Mouse (Mus musculus): ENCODE data around the gene Cand2.

Gene Cand2

GRCm38 (mm10) chr6:115830779-115831601, 56.7 kb downstream of the Cand2 start:
- in situ Hi-C loops (cut with MboI, MseI): no loop called here

GRCm38 (mm10) chr6:115832152-115832850, 58.0 kb downstream of the Cand2 start:
- in situ Hi-C loops (cut with MboI, MseI): no loop called here

GRCm38 (mm10) chr6:115833861-115834260, 59.5 kb downstream of the Cand2 start:
- in situ Hi-C loops (cut with MboI, MseI): no loop called here

- in situ Hi-C loops (cut with MboI, MseI): no loop called here
These were observed 63.8 kb downstream of the Cand2 start, which contains the start of gene Efcab12 for GRCm38 (mm10) chr6:115838161-115838597. Efcab12 (minus strand) TSS chr6:115838412.

GRCm38 (mm10) chr6:115838745-115839144, 64.4 kb downstream of the Cand2 start:
- in situ Hi-C loops (cut with MboI, MseI): no loop called here

- in situ Hi-C loops (cut with MboI, MseI): no loop called here
These were observed 70.7 kb downstream of the Cand2 start for GRCm38 (mm10) chr6:115845006-115845405.

- in situ Hi-C loops (cut with MboI, MseI): no loop called here
These were observed 72.5 kb downstream of the Cand2 start for GRCm38 (mm10) chr6:115846640-115847411.

- in situ Hi-C loops (cut with MboI, MseI): no loop called here
These were observed 74.4 kb downstream of the Cand2 start for GRCm38 (mm10) chr6:115848598-115849304.

GRCm38 (mm10) chr6:115852446-115853090, 78.2 kb downstream of the Cand2 start:
- in situ Hi-C loops (cut with MboI, MseI): no loop called here

- in situ Hi-C loops (cut with MboI, MseI): no loop called here
These were observed 78.9 kb downstream of the Cand2 start, which contains the start of the genes Mbd4 and Ift122 for GRCm38 (mm10) chr6:115853091-115853813. Mbd4 (minus strand) TSS chr6:115853371. Ift122 (plus strand) TSS chr6:115853470.

GRCm38 (mm10) chr6:115853985-115854384, 79.6 kb downstream of the Cand2 start:
- in situ Hi-C loops (cut with MboI, MseI): no loop called here

GRCm38 (mm10) chr6:115854432-115854831, 80.1 kb downstream of the Cand2 start:
- in situ Hi-C loops (cut with MboI, MseI): no loop called here
